Mouse (Mus musculus): Measurements from ENCODE around the gene Pirb. TPM values are rescaled to one million over a fixed set of nuclear protein-coding genes. Genes with fewer than 3 reads are reported as not detected.

The Pirb gene
- polyA plus RNA-seq, 1 experiment from 2014 or later: 0.84 TPM

- Histone ChIP-seq H3K4me3 (replicated peaks) (peak overlapping the region; percentile 76), H3K4me2 (peak overlapping the region; percentile 97), H3K9me3 (replicated peaks) (no peaks in the 10 kb centered on the region), H3K27me3 (no peaks in the 10 kb centered on the region), H3K9ac (peak overlapping the region; percentile 83), H3K4me1 (replicated peaks) (peaks cover 45% of the 10 kb centered on the region), H3K27ac (no peak overlapping the region), H3K36me3 (peaks cover 19% of the 10 kb centered on the region; the same call in 1 of the 2 replicates)
- ATAC-seq (ENCODE audit: low read depth) (no peak), DNase-seq (no peak)
- 13% methylated on average over 3 of the region's 3 CpGs for WGBS (ENCODE audit: insufficient replicate concordance)
Measured at GRCm38 (mm10) chr7:3691919-3692318, 28.3 kb downstream of the Pirb start.

- Histone ChIP-seq H3K27ac (no peak overlapping the region), H3K9ac (no peak overlapping the region), H3K9me3 (replicated peaks) (no peaks in the 10 kb centered on the region), H3K4me2 (no peak overlapping the region), H3K36me3 (peaks cover 32% of the 10 kb centered on the region), H3K27me3 (no peaks in the 10 kb centered on the region), H3K4me3 (replicated peaks) (no peak overlapping the region), H3K4me1 (replicated peaks) (no peaks in the 10 kb centered on the region)
- ATAC-seq (ENCODE audit: low read depth): no peak
- WGBS (ENCODE audit: insufficient replicate concordance): 85% methylated on average over 31 of the region's 31 CpGs
- no peak for DNase-seq
Measured at GRCm38 (mm10) chr7:3685400-3686187, 34.6 kb downstream of the Pirb start.

- DNase-seq (no peak), ATAC-seq (ENCODE audit: low read depth) (no peak)
- H3K27ac ChIP-seq: no peak overlapping the region
- peaks cover 28% of the 10 kb centered on the region for H3K36me3 ChIP-seq
- no peak overlapping the region for H3K4me2 ChIP-seq
- H3K27me3 ChIP-seq: no peaks in the 10 kb centered on the region
- no peaks in the 10 kb centered on the region for H3K4me1 ChIP-seq (replicated peaks)
- H3K9ac ChIP-seq: no peak overlapping the region
- WGBS (ENCODE audit: insufficient replicate concordance): 79% methylated on average over 8 of the region's 8 CpGs
- no peaks in the 10 kb centered on the region for H3K9me3 ChIP-seq (replicated peaks)
- no peak overlapping the region for H3K4me3 ChIP-seq (replicated peaks)
Measured at GRCm38 (mm10) chr7:3684698-3685097, 35.5 kb downstream of the Pirb start.

- H3K4me1 ChIP-seq (replicated peaks): no peaks in the 10 kb centered on the region
- no peak overlapping the region for H3K9ac ChIP-seq
- H3K27me3 ChIP-seq: no peaks in the 10 kb centered on the region
- no peak overlapping the region for H3K4me3 ChIP-seq (replicated peaks)
- ATAC-seq (ENCODE audit: low read depth): no peak
- H3K4me2 ChIP-seq: no peak overlapping the region
- no peak overlapping the region for H3K27ac ChIP-seq
- DNase-seq: no peak
- no peaks in the 10 kb centered on the region for H3K9me3 ChIP-seq (replicated peaks)
- peaks cover 28% of the 10 kb centered on the region for H3K36me3 ChIP-seq
- 78% methylated on average over 10 of the region's 10 CpGs for WGBS (ENCODE audit: insufficient replicate concordance)
Measured at GRCm38 (mm10) chr7:3683908-3684550, 36.2 kb downstream of the Pirb start.

GRCm38 (mm10) chr7:3677342-3677741, 42.8 kb downstream of the Pirb start, which contains the start of gene Tmc4:
Gene Tmc4 (minus strand): TSS chr7:3677553.
- no peaks in the 10 kb centered on the region for H3K9me3 ChIP-seq (replicated peaks)
- H3K27ac ChIP-seq: no peak within 1 kb of the TSS
- no peaks in the 10 kb centered on the region for H3K27me3 ChIP-seq
- no peak within 1 kb of the TSS for H3K9ac ChIP-seq
- no peak within 1 kb of the TSS for H3K4me2 ChIP-seq
- H3K36me3 ChIP-seq: 0 out of 2 replicates have a peak, but pooled peaks cover 7% of the 10 kb centered on the region
- WGBS (ENCODE audit: insufficient replicate concordance): 62% methylated on average over 9 of the region's 9 CpGs
- no peak for DNase-seq
- no peak within 1 kb of the TSS for H3K4me3 ChIP-seq (replicated peaks)
- ATAC-seq (ENCODE audit: low read depth): no peak
- H3K4me1 ChIP-seq (replicated peaks): no peaks in the 10 kb centered on the region

GRCm38 (mm10) chr7:3676371-3676770, 43.8 kb downstream of the Pirb start:
- ATAC-seq (ENCODE audit: low read depth): no peak
- H3K4me1 ChIP-seq (replicated peaks): no peaks in the 10 kb centered on the region
- no peak overlapping the region for H3K27ac ChIP-seq
- H3K36me3 ChIP-seq: 0 out of 2 replicates have a peak, but pooled peaks cover 7% of the 10 kb centered on the region
- DNase-seq: no peak
- no peak overlapping the region for H3K4me3 ChIP-seq (replicated peaks)
- no peaks in the 10 kb centered on the region for H3K9me3 ChIP-seq (replicated peaks)
- H3K4me2 ChIP-seq: no peak overlapping the region
- 84% methylated on average over 12 of the region's 12 CpGs for WGBS (ENCODE audit: insufficient replicate concordance)
- no peaks in the 10 kb centered on the region for H3K27me3 ChIP-seq
- H3K9ac ChIP-seq: no peak overlapping the region

GRCm38 (mm10) chr7:3675228-3675548, 45.0 kb downstream of the Pirb start:
- Histone ChIP-seq H3K9me3 (replicated peaks) (no peaks in the 10 kb centered on the region), H3K27me3 (no peaks in the 10 kb centered on the region), H3K27ac (no peak overlapping the region), H3K9ac (no peak overlapping the region), H3K4me2 (no peak overlapping the region), H3K4me1 (replicated peaks) (no peaks in the 10 kb centered on the region), H3K36me3 (0 out of 2 replicates have a peak, but pooled peaks cover 7% of the 10 kb centered on the region), H3K4me3 (replicated peaks) (no peak overlapping the region)
- ATAC-seq (ENCODE audit: low read depth) (peak; percentile 28; the same call in 1 of the 2 replicates), DNase-seq (no peak)
- WGBS (ENCODE audit: insufficient replicate concordance): 53% methylated on average over 3 of the region's 3 CpGs

GRCm38 (mm10) chr7:3674507-3675227, 45.5 kb downstream of the Pirb start:
- H3K4me3 ChIP-seq (replicated peaks): no peak overlapping the region
- no peak overlapping the region for H3K4me2 ChIP-seq
- H3K36me3 ChIP-seq: 0 out of 2 replicates have a peak, but pooled peaks cover 7% of the 10 kb centered on the region
- H3K4me1 ChIP-seq (replicated peaks): no peaks in the 10 kb centered on the region
- no peak overlapping the region for H3K27ac ChIP-seq
- H3K9ac ChIP-seq: no peak overlapping the region
- H3K27me3 ChIP-seq: no peaks in the 10 kb centered on the region
- H3K9me3 ChIP-seq (replicated peaks): no peaks in the 10 kb centered on the region
- WGBS (ENCODE audit: insufficient replicate concordance): 50% methylated on average over 10 of the region's 10 CpGs
- DNase-seq: peak; percentile 63
- ATAC-seq (ENCODE audit: low read depth): peak; percentile 83

GRCm38 (mm10) chr7:3666921-3667391, 53.2 kb downstream of the Pirb start:
- Histone ChIP-seq H3K4me1 (replicated peaks) (peaks cover 48% of the 10 kb centered on the region), H3K36me3 (peaks cover 18% of the 10 kb centered on the region), H3K27ac (peak overlapping the region; percentile 90), H3K27me3 (no peaks in the 10 kb centered on the region), H3K4me3 (replicated peaks) (peak overlapping the region; percentile 74), H3K4me2 (peak overlapping the region; percentile 81), H3K9me3 (replicated peaks) (no peaks in the 10 kb centered on the region), H3K9ac (peak overlapping the region; percentile 70)
- WGBS (ENCODE audit: insufficient replicate concordance): 24% methylated on average over 14 of the region's 14 CpGs
- peak; percentile 45 for ATAC-seq (ENCODE audit: low read depth)
- peak; percentile 27 for DNase-seq

GRCm38 (mm10) chr7:3665215-3666114, 54.7 kb downstream of the Pirb start, which contains the start of gene Leng1:
Gene Leng1 (minus strand): TSS chr7:3665840.
- Histone ChIP-seq H3K9me3 (replicated peaks) (no peaks in the 10 kb centered on the region), H3K36me3 (peaks cover 33% of the 10 kb centered on the region), H3K4me3 (replicated peaks) (peak within 1 kb of the TSS; percentile 74), H3K4me2 (peak within 1 kb of the TSS; percentile 94), H3K27me3 (no peaks in the 10 kb centered on the region), H3K27ac (peak within 1 kb of the TSS; percentile 90), H3K9ac (peak within 1 kb of the TSS; percentile 82), H3K4me1 (replicated peaks) (peaks cover 48% of the 10 kb centered on the region)
- DNase-seq (peak; percentile 95), ATAC-seq (ENCODE audit: low read depth) (peak; percentile 98)
- 2% methylated on average over 45 of the region's 45 CpGs for WGBS (ENCODE audit: insufficient replicate concordance)
